Mouse (Mus musculus): Measurements from ENCODE around the gene Crtc3.

Crtc3 gene

GRCm38 (mm10) chr7:80636953-80637800 lies 51.5 kb downstream of the Crtc3 start:
- DNase-seq: no peak

GRCm38 (mm10) chr7:80636288-80636952 lies 52.3 kb downstream of the Crtc3 start:
- no peak for DNase-seq

- no peak for DNase-seq
Measured at GRCm38 (mm10) chr7:80635866-80636265, 52.8 kb downstream of the Crtc3 start.

- DNase-seq: no peak
Measured at GRCm38 (mm10) chr7:80634741-80635140, 53.9 kb downstream of the Crtc3 start.

GRCm38 (mm10) chr7:80633635-80634034 lies 55.0 kb downstream of the Crtc3 start:
- no peak for DNase-seq

GRCm38 (mm10) chr7:80631993-80632392 lies 56.7 kb downstream of the Crtc3 start:
- DNase-seq: no peak

- no peak for DNase-seq
Measured at GRCm38 (mm10) chr7:80631405-80631804, 57.3 kb downstream of the Crtc3 start.

- DNase-seq: no peak
Measured at GRCm38 (mm10) chr7:80629369-80629768, 59.3 kb downstream of the Crtc3 start.

- DNase-seq: peak; percentile 91 to 96
Measured at GRCm38 (mm10) chr7:80628708-80629183, 59.9 kb downstream of the Crtc3 start.

GRCm38 (mm10) chr7:80626943-80627342 lies 61.7 kb downstream of the Crtc3 start:
- DNase-seq: no peak

- DNase-seq: no peak
Measured at GRCm38 (mm10) chr7:80625841-80626240, 62.8 kb downstream of the Crtc3 start.

- DNase-seq: peak; percentile 76 to 86
Measured at GRCm38 (mm10) chr7:80623276-80623675, 65.4 kb downstream of the Crtc3 start.

GRCm38 (mm10) chr7:80616096-80616495 lies 72.6 kb downstream of the Crtc3 start:
- no peak for DNase-seq

- DNase-seq: no peak
Measured at GRCm38 (mm10) chr7:80614042-80614441, 74.6 kb downstream of the Crtc3 start.

GRCm38 (mm10) chr7:80612191-80612787 lies 76.4 kb downstream of the Crtc3 start:
- DNase-seq: no peak

- peak; percentile 52 to 56 for DNase-seq
Measured at GRCm38 (mm10) chr7:80611646-80612045, 77.0 kb downstream of the Crtc3 start.

GRCm38 (mm10) chr7:80607503-80607902 lies 81.2 kb downstream of the Crtc3 start:
- no peak for DNase-seq

GRCm38 (mm10) chr7:80606435-80606834 lies 82.2 kb downstream of the Crtc3 start:
- no peak for DNase-seq

GRCm38 (mm10) chr7:80605557-80605930 lies 83.1 kb downstream of the Crtc3 start:
- DNase-seq: no peak

- DNase-seq: no peak
Measured at GRCm38 (mm10) chr7:80604908-80605556, 83.6 kb downstream of the Crtc3 start.

GRCm38 (mm10) chr7:80602574-80602973 lies 86.1 kb downstream of the Crtc3 start:
- no peak for DNase-seq

- no peak for DNase-seq
Measured at GRCm38 (mm10) chr7:80598436-80598985, 90.2 kb downstream of the Crtc3 start.

GRCm38 (mm10) chr7:80597900-80598299 lies 90.8 kb downstream of the Crtc3 start:
- no peak for DNase-seq
